Mouse (Mus musculus): Measurements from ENCODE around the gene Nck1. TPM values are rescaled to one million over a fixed set of nuclear protein-coding genes. Genes with fewer than 3 reads are reported as not detected.

Gene Nck1
- total and polyA plus RNA-seq, 2 experiments from 2014 or later = 14.8 to 45.6 TPM

GRCm38 (mm10) chr9:100525225-100525624, 20.7 kb downstream of the Nck1 start:
- no peak for TF ChIP-seq CTCF (IDR thresholded peaks at IDR 0.05)
- H3K27ac ChIP-seq (ENCODE audit: low read depth, low read length) = no peak overlapping the region
- no peaks in the 10 kb centered on the region for H3K4me1 ChIP-seq (ENCODE audit: insufficient read depth, low read length)
- H3K9me3 ChIP-seq (ENCODE audit: low read length) = no peaks in the 10 kb centered on the region
- H3K36me3 ChIP-seq (ENCODE audit: insufficient read depth, low read length) = no peaks in the 10 kb centered on the region
- no peaks in the 10 kb centered on the region for H3K27me3 ChIP-seq (ENCODE audit: insufficient read depth, low read length)
- WGBS = 87% methylated on average over 2 of the region's 2 CpGs
- no peak overlapping the region for H3K9ac ChIP-seq (replicated peaks; ENCODE audit: low read length, poor library complexity, severe bottlenecking)
- H3K4me3 ChIP-seq (ENCODE audit: low read depth, low read length) = no peak overlapping the region
- ATAC-seq (ENCODE audit: low FRiP score) (no peak), DNase-seq (ENCODE audit: low spot score) (no peak)
- no peak overlapping the region for H3K4me2 ChIP-seq (ENCODE audit: low read depth, low read length, poor library complexity, severe bottlenecking)

GRCm38 (mm10) chr9:100522029-100522428, 23.9 kb downstream of the Nck1 start:
- Histone ChIP-seq H3K27ac (ENCODE audit: low read depth, low read length) (no peak overlapping the region), H3K4me2 (ENCODE audit: low read depth, low read length, poor library complexity, severe bottlenecking) (no peak overlapping the region), H3K4me3 (ENCODE audit: low read depth, low read length) (no peak overlapping the region), H3K9ac (replicated peaks; ENCODE audit: low read length, poor library complexity, severe bottlenecking) (no peak overlapping the region), H3K27me3 (ENCODE audit: insufficient read depth, low read length) (no peaks in the 10 kb centered on the region), H3K36me3 (ENCODE audit: insufficient read depth, low read length) (no peaks in the 10 kb centered on the region), H3K4me1 (ENCODE audit: insufficient read depth, low read length) (no peaks in the 10 kb centered on the region), H3K9me3 (ENCODE audit: low read length) (no peaks in the 10 kb centered on the region)
- DNase-seq (ENCODE audit: low spot score) (no peak), ATAC-seq (ENCODE audit: low FRiP score) (no peak)
- TF ChIP-seq CTCF (IDR thresholded peaks at IDR 0.05) = no peak
- 75% methylated on average over 2 of the region's 2 CpGs for WGBS

GRCm38 (mm10) chr9:100520586-100520985, 25.3 kb downstream of the Nck1 start:
- 0% methylated on average over 2 of the region's 2 CpGs for WGBS
- DNase-seq (ENCODE audit: low spot score) (peak; percentile 82), ATAC-seq (ENCODE audit: low FRiP score) (no peak)
- H3K9me3 ChIP-seq (ENCODE audit: low read length) = no peaks in the 10 kb centered on the region
- no peaks in the 10 kb centered on the region for H3K27me3 ChIP-seq (ENCODE audit: insufficient read depth, low read length)
- no peaks in the 10 kb centered on the region for H3K36me3 ChIP-seq (ENCODE audit: insufficient read depth, low read length)
- no peak overlapping the region for H3K4me3 ChIP-seq (ENCODE audit: low read depth, low read length)
- H3K4me2 ChIP-seq (ENCODE audit: low read depth, low read length, poor library complexity, severe bottlenecking) = no peak overlapping the region
- TF ChIP-seq CTCF (IDR thresholded peaks at IDR 0.05) = peak; percentile 81
- H3K27ac ChIP-seq (ENCODE audit: low read depth, low read length) = no peak overlapping the region
- H3K9ac ChIP-seq (replicated peaks; ENCODE audit: low read length, poor library complexity, severe bottlenecking) = no peak overlapping the region
- H3K4me1 ChIP-seq (ENCODE audit: insufficient read depth, low read length) = no peaks in the 10 kb centered on the region

- no peak for ATAC-seq (ENCODE audit: low FRiP score)
- 91% methylated on average over 3 of the region's 3 CpGs for WGBS
- TF ChIP-seq CTCF (IDR thresholded peaks at IDR 0.05) = peak; percentile 47
These were observed 25.9 kb downstream of the Nck1 start for GRCm38 (mm10) chr9:100520012-100520411.

GRCm38 (mm10) chr9:100507581-100507980, 38.4 kb downstream of the Nck1 start:
- H3K27me3 ChIP-seq (ENCODE audit: insufficient read depth, low read length) = no peaks in the 10 kb centered on the region
- no peaks in the 10 kb centered on the region for H3K4me1 ChIP-seq (ENCODE audit: insufficient read depth, low read length)
- ATAC-seq (ENCODE audit: low FRiP score) = no peak
- H3K9ac ChIP-seq (replicated peaks; ENCODE audit: low read length, poor library complexity, severe bottlenecking) = no peak overlapping the region
- no peak overlapping the region for H3K27ac ChIP-seq (ENCODE audit: low read depth, low read length)
- H3K4me3 ChIP-seq (ENCODE audit: low read depth, low read length) = no peak overlapping the region
- no peaks in the 10 kb centered on the region for H3K9me3 ChIP-seq (ENCODE audit: low read length)
- H3K4me2 ChIP-seq (ENCODE audit: low read depth, low read length, poor library complexity, severe bottlenecking) = no peak overlapping the region
- DNase-seq (ENCODE audit: low spot score) = no peak
- H3K36me3 ChIP-seq (ENCODE audit: insufficient read depth, low read length) = no peaks in the 10 kb centered on the region
- WGBS = 87% methylated on average over 2 of the region's 2 CpGs
- no peak for TF ChIP-seq CTCF (IDR thresholded peaks at IDR 0.05)

More at GRCm38 (mm10) chr9:100520012-100520411, 25.9 kb downstream of the Nck1 start:
- Histone ChIP-seq H3K4me2 (ENCODE audit: low read depth, low read length, poor library complexity, severe bottlenecking) (no peak overlapping the region), H3K9me3 (ENCODE audit: low read length) (no peaks in the 10 kb centered on the region), H3K27ac (ENCODE audit: low read depth, low read length) (no peak overlapping the region), H3K4me1 (ENCODE audit: insufficient read depth, low read length) (no peaks in the 10 kb centered on the region), H3K36me3 (ENCODE audit: insufficient read depth, low read length) (no peaks in the 10 kb centered on the region), H3K9ac (replicated peaks; ENCODE audit: low read length, poor library complexity, severe bottlenecking) (no peak overlapping the region), H3K4me3 (ENCODE audit: low read depth, low read length) (no peak overlapping the region), H3K27me3 (ENCODE audit: insufficient read depth, low read length) (no peaks in the 10 kb centered on the region)
- DNase-seq (ENCODE audit: low spot score) = no peak

GRCm38 (mm10) chr9:100506652-100507051, 39.3 kb downstream of the Nck1 start:
- H3K27ac ChIP-seq (ENCODE audit: low read depth, low read length) = no peak overlapping the region
- 74% methylated on average over 2 of the region's 2 CpGs for WGBS

More at GRCm38 (mm10) chr9:100506652-100507051, 39.3 kb downstream of the Nck1 start:
- no peak for ATAC-seq (ENCODE audit: low FRiP score)
- no peak for DNase-seq (ENCODE audit: low spot score)
- Histone ChIP-seq H3K4me2 (ENCODE audit: low read depth, low read length, poor library complexity, severe bottlenecking) (no peak overlapping the region), H3K4me1 (ENCODE audit: insufficient read depth, low read length) (no peaks in the 10 kb centered on the region), H3K27me3 (ENCODE audit: insufficient read depth, low read length) (no peaks in the 10 kb centered on the region), H3K9me3 (ENCODE audit: low read length) (no peaks in the 10 kb centered on the region), H3K36me3 (ENCODE audit: insufficient read depth, low read length) (no peaks in the 10 kb centered on the region), H3K4me3 (ENCODE audit: low read depth, low read length) (no peak overlapping the region), H3K9ac (replicated peaks; ENCODE audit: low read length, poor library complexity, severe bottlenecking) (no peak overlapping the region)
- no peak for TF ChIP-seq CTCF (IDR thresholded peaks at IDR 0.05)

Measured in midbrain, postnatal 0 days (tissue).